Mouse (Mus musculus) urinary bladder, postnatal 14 days (tissue): ENCODE measurements around the gene Gm5150.
A peak's percentile ranks its signal among the peaks of the same experiment; 100 is the strongest.
"Not testable (repeated sequence)": the region's sequence is repeated elsewhere in the genome, so short reads cannot be mapped to it uniquely, and the experiment has no call there.

Experiments
- DNase-seq: peaks from one replicate; pipeline ENCODE4 v3.0.0; 2021; ENCODE audit warnings: low spot score

Gm5150 gene

DNA sequence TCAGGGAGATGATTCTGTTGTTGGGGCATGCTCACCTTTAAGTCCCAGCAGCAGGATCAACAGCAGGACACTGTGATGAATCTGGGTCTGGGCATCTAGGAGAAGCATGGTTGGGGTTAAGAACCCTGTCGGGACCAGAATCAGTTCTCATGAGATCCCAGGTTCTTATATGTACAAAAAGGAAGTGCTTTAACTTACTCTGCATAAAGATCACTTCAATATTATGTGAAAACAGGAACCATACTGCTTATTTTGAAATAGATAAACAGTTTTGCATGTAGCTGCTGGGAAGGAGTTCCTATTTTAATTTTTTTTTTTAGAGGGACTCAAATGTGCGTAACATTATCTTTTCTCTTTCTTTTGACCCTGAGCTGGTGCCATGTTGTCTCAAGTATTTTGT is at the start of gene Gm5150:
Gene Gm5150 (minus strand): TSS at position 223 of the 400 bp plus-strand sequence.
- DNase-seq: no peak

DNA sequence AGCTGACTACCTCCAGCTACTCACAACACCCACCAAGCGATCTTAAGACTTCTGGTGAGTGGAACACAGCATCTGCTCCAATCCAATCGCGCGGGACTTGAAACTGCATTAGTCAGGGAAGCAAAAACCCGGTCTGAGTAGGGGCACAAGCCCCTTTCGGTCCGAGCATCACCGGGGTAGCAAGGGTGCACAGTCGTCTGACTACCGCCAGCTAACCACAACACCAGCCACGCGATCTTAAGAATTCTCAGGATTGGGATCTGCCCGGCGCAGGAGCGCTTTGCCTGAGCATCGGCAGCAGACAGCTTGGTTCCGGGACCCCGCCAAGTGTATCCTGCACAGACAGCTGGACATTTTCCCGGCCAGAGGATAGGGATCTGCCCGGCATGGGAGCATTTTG is 45.5 kb upstream of the Gm5150 start:
- DNase-seq: not testable (repeated sequence)

DNA sequence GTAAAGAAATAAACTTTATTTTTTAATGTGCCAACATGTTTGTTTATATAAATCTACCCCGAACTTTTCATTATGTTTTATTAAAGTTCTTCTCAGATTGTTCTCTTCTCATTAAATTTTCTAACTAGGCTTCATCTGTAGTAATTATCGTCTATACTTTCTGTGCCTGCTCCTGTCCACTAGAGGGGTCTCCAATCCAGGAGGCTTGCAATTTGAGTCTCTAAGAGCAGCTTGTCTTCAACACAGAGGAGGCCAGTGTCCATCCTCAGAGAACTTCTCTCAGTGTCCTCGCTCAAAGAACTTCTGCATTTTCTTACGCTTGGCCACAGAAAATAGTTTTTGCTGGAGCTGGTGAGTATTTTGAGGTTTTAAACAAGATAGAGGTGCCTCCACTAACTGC is 41.1 kb upstream of the Gm5150 start:
- DNase-seq: no peak

DNA sequence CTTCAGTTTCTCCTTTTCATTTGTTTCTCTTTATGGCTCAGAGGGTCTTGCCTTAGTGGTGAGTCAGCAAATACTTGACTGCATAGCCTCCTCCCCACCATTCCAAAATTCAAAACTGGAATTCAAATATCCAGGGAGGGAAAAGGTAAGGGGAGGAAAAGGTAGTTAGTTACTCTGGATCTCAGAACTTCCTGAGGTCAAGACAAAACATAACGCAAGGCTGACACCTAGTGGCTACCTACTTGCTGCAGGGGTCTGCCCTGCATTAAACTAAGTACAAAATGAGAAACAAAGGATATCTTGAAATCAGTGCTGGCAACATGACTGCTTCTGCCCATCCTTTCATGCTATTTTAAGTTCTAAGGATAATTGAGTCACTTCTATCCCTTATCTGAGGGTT is 37.1 kb upstream of the Gm5150 start:
- DNase-seq: peak; percentile 40

DNA sequence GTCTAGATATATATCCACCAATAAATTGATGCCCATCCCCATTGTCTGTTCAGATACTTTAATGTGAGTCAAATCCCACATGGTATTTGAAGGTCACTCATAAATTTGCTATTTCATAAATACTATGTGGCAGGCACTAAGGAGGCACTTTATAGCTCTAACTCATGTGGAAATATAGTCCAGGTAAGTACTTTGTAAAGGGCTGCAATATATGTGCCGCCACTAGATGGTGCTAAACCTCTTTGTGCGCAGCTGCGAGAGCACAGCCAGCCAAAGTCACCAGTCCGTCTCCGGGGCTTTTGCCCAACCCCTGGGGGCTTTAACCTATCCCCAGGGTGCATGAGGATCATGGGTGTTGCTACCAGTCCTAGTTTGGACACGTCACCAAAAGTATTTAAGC is 18.8 kb upstream of the Gm5150 start:
- DNase-seq: peak; percentile 60

DNA sequence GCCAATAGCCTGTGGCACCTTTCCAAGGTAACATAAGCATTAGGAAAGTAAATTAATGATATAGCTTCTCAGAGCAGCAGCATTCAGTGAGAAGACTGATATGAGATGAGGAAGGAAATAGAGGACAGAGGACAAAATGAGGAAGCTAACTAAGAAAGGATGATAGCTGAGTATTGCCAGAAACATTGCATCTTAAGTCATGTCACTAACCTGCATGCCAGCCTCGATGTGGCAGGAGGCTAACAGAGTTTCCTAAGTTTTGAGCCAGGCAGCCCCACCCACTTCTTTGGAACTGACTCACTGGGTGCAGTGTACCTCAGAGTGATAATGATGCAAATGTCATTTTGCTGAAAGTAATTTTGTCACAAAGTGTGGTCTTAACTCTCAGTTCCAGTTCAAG is 16.0 kb upstream of the Gm5150 start:
- DNase-seq: no peak

DNA sequence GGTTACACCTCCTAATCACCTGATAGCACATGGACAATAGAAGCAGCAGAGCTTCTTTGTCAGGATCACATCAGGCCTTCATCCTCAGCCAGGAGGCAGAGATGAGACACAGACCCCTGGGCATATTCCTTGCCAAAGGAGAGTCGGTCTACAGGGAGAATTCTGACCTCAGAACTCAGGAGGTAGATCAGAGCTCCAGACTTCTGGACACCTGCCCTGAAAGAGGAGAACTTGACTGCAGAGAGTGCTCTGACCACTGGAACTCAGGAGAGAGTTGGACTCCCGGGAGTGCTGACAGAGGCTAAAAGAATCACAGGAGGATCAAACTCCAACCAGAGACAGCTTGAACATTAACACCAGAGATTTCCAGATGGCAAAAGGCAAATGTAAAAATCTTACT is 8.2 kb upstream of the Gm5150 start:
- not testable (repeated sequence) for DNase-seq

DNA sequence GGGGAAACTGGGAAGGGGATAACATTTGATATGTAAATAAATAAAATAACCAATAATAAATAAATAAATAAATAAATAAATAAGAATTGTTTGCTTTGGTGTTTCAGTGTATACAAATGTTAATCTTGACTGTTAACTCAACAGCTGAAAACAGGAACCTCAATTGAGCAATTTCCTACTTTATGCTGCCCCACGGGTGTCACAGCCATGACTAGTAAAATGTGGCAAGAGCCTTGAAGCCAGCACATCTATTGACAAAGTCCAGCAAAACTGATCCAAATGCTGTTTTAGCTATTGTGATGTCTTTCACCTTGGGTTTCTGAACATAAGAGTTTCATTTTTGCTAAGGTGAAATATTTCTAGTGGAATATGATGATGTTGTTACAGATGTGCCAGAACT is 1.6 kb upstream of the Gm5150 start:
- no peak for DNase-seq

DNA sequence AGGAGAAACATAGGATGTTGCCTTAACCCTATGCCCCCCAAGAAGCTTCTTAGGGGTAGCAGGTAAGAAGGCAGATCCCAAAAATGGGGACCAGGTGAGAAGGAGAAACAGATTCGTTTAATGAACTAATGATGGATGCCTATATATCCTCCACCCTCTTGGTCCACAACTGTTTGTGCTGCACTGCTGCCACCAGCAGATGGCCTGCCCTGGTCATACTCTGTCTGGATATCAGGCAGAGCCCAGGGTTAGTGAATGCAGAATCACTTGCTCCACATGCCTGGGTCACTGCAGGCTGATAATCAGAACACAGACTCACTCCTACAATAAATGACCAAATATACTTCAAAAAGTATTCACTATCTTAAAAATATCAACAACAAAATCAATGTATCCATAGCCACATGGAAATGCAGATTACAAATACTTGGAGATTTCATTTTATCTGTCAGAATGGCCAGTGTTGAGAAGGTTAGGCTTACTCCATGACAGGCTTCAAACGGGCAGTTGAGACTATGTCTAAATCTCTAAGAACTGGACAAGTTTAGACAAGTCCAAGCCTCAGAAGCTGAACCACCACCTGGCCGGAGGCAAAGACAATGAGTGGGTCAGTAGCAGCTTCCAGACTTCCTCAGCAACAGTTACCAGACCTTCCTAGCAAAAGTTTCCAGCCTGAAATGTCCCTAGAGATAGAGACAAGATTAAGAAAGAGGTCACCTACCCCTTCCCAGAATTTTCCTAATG is 2.2 kb downstream of the Gm5150 start:
- DNase-seq: no peak

DNA sequence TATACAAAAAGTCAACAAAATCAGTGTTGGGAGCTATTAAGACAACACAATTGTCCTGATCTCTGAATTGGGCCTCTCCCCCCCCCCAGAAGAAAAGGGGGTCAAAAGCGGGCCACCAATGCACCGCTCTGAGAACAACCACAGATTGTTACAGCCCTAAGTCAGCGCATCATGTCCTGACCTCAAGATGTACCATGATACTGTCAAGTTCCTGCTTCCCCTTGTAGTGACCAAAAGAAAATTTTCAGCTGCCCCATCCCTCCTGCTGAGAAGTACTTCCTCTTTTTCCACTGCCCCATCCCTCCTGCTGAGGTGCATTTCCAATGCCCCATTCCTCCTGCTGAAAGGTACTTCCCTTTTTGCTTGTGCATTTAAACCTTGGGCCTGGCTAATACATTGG is 6.8 kb downstream of the Gm5150 start:
- not testable (repeated sequence) for DNase-seq

DNA sequence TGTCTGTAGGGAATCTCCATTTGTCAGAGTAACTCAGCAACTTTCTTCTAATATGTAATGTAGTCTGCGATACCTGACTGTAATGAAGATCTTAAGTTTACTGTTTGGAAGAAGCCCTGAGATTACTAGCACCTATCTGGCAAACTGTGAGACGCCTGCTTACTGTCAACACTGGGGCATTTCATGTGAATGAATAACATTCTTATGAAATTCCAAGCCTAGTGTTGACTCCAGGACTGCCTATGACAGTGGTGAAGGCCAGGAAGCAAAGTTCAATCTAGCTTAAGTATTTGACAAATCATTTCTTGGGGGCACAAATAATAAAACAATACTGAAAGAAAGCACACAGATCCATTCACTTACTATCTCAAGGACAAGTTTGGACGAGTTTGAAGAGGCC is 24.0 kb downstream of the Gm5150 start:
- DNase-seq: no peak

DNA sequence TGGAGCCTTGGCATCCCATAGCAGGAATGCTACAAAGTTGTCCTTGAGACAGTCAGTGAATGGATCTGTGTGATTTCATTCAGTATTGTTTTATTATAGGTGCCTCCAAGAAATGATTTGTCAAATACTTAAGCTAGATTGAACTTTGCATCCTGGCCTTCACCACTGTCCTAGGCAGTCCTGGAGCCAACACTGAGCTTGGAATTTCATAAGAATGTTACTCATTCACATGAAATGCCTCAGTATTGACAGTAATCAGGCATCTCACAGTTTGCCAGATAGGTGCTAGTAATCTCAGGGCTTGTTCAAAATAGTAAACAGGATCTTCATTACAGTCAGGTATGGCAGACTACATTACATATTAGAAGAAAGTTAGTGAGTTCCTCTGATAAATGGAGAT is 49.3 kb downstream of the Gm5150 start:
- DNase-seq: no peak
